Mouse (Mus musculus): Measurements from ENCODE around the gene Guk1. TPM values are rescaled to one million over a fixed set of nuclear protein-coding genes. Genes with fewer than 3 reads are reported as not detected.

Gene Guk1
- polyA plus RNA-seq, 1 experiment from 2014 or later, result 54.2 TPM

GRCm38 (mm10) chr11:59209580-59209979, 17.6 kb upstream of the Guk1 start:
- no peaks in the 10 kb centered on the region for H3K27me3 ChIP-seq
- WGBS (ENCODE audit: insufficient replicate concordance), result 74% methylated on average over 5 of the region's 5 CpGs
- H3K4me3 ChIP-seq (replicated peaks), result peak overlapping the region; percentile 97
- peaks cover 51% of the 10 kb centered on the region for H3K4me1 ChIP-seq (replicated peaks)
- H3K9ac ChIP-seq, result no peak overlapping the region
- peak overlapping the region; percentile 94 for H3K4me2 ChIP-seq
- H3K27ac ChIP-seq (replicated peaks), result peak overlapping the region; percentile 94; the same call in 1 of the 2 replicates
- no peak for ATAC-seq (ENCODE audit: insufficient read depth)
- peaks cover 80% of the 10 kb centered on the region for H3K36me3 ChIP-seq (replicated peaks)
- no peaks in the 10 kb centered on the region for H3K9me3 ChIP-seq (replicated peaks)

- Histone ChIP-seq H3K27me3 (no peaks in the 10 kb centered on the region), H3K9me3 (replicated peaks) (no peaks in the 10 kb centered on the region), H3K4me1 (replicated peaks) (peaks cover 51% of the 10 kb centered on the region), H3K4me2 (peak overlapping the region; percentile 94), H3K4me3 (replicated peaks) (peak overlapping the region; percentile 97), H3K36me3 (replicated peaks) (peaks cover 80% of the 10 kb centered on the region), H3K27ac (replicated peaks) (peak overlapping the region; percentile 94), H3K9ac (peak overlapping the region; percentile 95)
- 6% methylated on average over 18 of the region's 18 CpGs for WGBS (ENCODE audit: insufficient replicate concordance)
- ATAC-seq (ENCODE audit: insufficient read depth), result peak; percentile 74
These were observed 17.0 kb upstream of the Guk1 start for GRCm38 (mm10) chr11:59209003-59209441.

GRCm38 (mm10) chr11:59208153-59208831, 16.3 kb upstream of the Guk1 start, which contains the start of gene 2310033P09Rik:
2310033P09Rik (plus strand) TSS chr11:59208321.
- Histone ChIP-seq H3K9ac (peak within 1 kb of the TSS; percentile 95), H3K27me3 (no peaks in the 10 kb centered on the region), H3K4me3 (replicated peaks) (peak within 1 kb of the TSS; percentile 97), H3K27ac (replicated peaks) (peak within 1 kb of the TSS; percentile 94), H3K36me3 (replicated peaks) (peaks cover 76% of the 10 kb centered on the region), H3K9me3 (replicated peaks) (no peaks in the 10 kb centered on the region), H3K4me2 (peak within 1 kb of the TSS; percentile 94), H3K4me1 (replicated peaks) (peaks cover 46% of the 10 kb centered on the region)
- WGBS (ENCODE audit: insufficient replicate concordance), result under 1% methylated on average over 67 of the region's 67 CpGs
- peak; percentile 81 for ATAC-seq (ENCODE audit: insufficient read depth)

GRCm38 (mm10) chr11:59202081-59202995, 10.3 kb upstream of the Guk1 start, which contains the start of gene Mrpl55:
Mrpl55 (plus strand) TSS chr11:59202486.
- WGBS (ENCODE audit: insufficient replicate concordance), result under 1% methylated on average over 63 of the region's 63 CpGs
- H3K4me2 ChIP-seq, result peak within 1 kb of the TSS; percentile 87
- ATAC-seq (ENCODE audit: insufficient read depth), result peak; percentile 93
- H3K9me3 ChIP-seq (replicated peaks), result no peaks in the 10 kb centered on the region
- H3K27me3 ChIP-seq, result no peaks in the 10 kb centered on the region
- peak within 1 kb of the TSS; percentile 85 for H3K27ac ChIP-seq (replicated peaks)
- H3K4me3 ChIP-seq (replicated peaks), result peak within 1 kb of the TSS; percentile 90
- H3K4me1 ChIP-seq (replicated peaks), result peaks cover 38% of the 10 kb centered on the region
- peaks cover 51% of the 10 kb centered on the region for H3K36me3 ChIP-seq (replicated peaks)
- peak within 1 kb of the TSS; percentile 81 for H3K9ac ChIP-seq

- peaks cover 38% of the 10 kb centered on the region for H3K4me1 ChIP-seq (replicated peaks)
- H3K4me2 ChIP-seq, result peak overlapping the region; percentile 87
- no peaks in the 10 kb centered on the region for H3K9me3 ChIP-seq (replicated peaks)
- H3K4me3 ChIP-seq (replicated peaks), result peak overlapping the region; percentile 90
- no peak for ATAC-seq (ENCODE audit: insufficient read depth)
- peaks cover 42% of the 10 kb centered on the region for H3K36me3 ChIP-seq (replicated peaks)
- H3K9ac ChIP-seq, result peak overlapping the region; percentile 81
- 9% methylated on average over 16 of the region's 16 CpGs for WGBS (ENCODE audit: insufficient replicate concordance)
- H3K27me3 ChIP-seq, result no peaks in the 10 kb centered on the region
- H3K27ac ChIP-seq (replicated peaks), result peak overlapping the region; percentile 85
These were observed 9.4 kb upstream of the Guk1 start for GRCm38 (mm10) chr11:59201216-59202002.

- Histone ChIP-seq H3K4me2 (no peak overlapping the region), H3K9ac (no peak overlapping the region), H3K27me3 (no peaks in the 10 kb centered on the region)
These were observed 4.2 kb upstream of the Guk1 start for GRCm38 (mm10) chr11:59196230-59196629.

GRCm38 (mm10) chr11:59191231-59192058, 567 bp downstream of the Guk1 start:
- H3K27ac ChIP-seq (replicated peaks), result peak overlapping the region; percentile 95
- peak overlapping the region; percentile 73 for H3K9ac ChIP-seq
- under 1% methylated on average over 56 of the region's 59 CpGs for WGBS (ENCODE audit: insufficient replicate concordance)
- no peaks in the 10 kb centered on the region for H3K27me3 ChIP-seq
- ATAC-seq (ENCODE audit: insufficient read depth), result peak; percentile 95
- peak overlapping the region; percentile 92 for H3K4me2 ChIP-seq
- peak overlapping the region; percentile 81 for H3K4me3 ChIP-seq (replicated peaks)
- H3K36me3 ChIP-seq (replicated peaks), result 0 out of 2 replicates have a peak, but pooled peaks cover 6% of the 10 kb centered on the region
- no peaks in the 10 kb centered on the region for H3K9me3 ChIP-seq (replicated peaks)
- peaks cover 50% of the 10 kb centered on the region for H3K4me1 ChIP-seq (replicated peaks)

More at GRCm38 (mm10) chr11:59196230-59196629, 4.2 kb upstream of the Guk1 start:
- no peak overlapping the region for H3K27ac ChIP-seq (replicated peaks)
- no peaks in the 10 kb centered on the region for H3K9me3 ChIP-seq (replicated peaks)
- ATAC-seq (ENCODE audit: insufficient read depth), result no peak
- peaks cover 34% of the 10 kb centered on the region for H3K4me1 ChIP-seq (replicated peaks)
- no peak overlapping the region for H3K4me3 ChIP-seq (replicated peaks)
- H3K36me3 ChIP-seq (replicated peaks), result peaks cover 16% of the 10 kb centered on the region

- H3K4me1 ChIP-seq (replicated peaks), result peaks cover 66% of the 10 kb centered on the region
- peaks cover 32% of the 10 kb centered on the region for H3K36me3 ChIP-seq (replicated peaks)
- H3K27ac ChIP-seq (replicated peaks), result no peak overlapping the region
- H3K9ac ChIP-seq, result no peak overlapping the region
- no peak for ATAC-seq (ENCODE audit: insufficient read depth)
- 63% methylated on average over 6 of the region's 6 CpGs for WGBS (ENCODE audit: insufficient replicate concordance)
- no peaks in the 10 kb centered on the region for H3K27me3 ChIP-seq
- H3K4me2 ChIP-seq, result no peak overlapping the region
- no peak overlapping the region for H3K4me3 ChIP-seq (replicated peaks)
- H3K9me3 ChIP-seq (replicated peaks), result no peaks in the 10 kb centered on the region
These were observed 4.3 kb downstream of the Guk1 start for GRCm38 (mm10) chr11:59187706-59188105.

GRCm38 (mm10) chr11:59185490-59185889, 6.5 kb downstream of the Guk1 start:
- H3K4me1 ChIP-seq (replicated peaks), result peaks cover 53% of the 10 kb centered on the region
- H3K36me3 ChIP-seq (replicated peaks), result peaks cover 32% of the 10 kb centered on the region
- no peak overlapping the region for H3K4me3 ChIP-seq (replicated peaks)
- no peak overlapping the region for H3K4me2 ChIP-seq
- WGBS (ENCODE audit: insufficient replicate concordance), result 67% methylated on average over 5 of the region's 5 CpGs
- no peak overlapping the region for H3K9ac ChIP-seq
- no peak for ATAC-seq (ENCODE audit: insufficient read depth)
- H3K9me3 ChIP-seq (replicated peaks), result no peaks in the 10 kb centered on the region
- H3K27ac ChIP-seq (replicated peaks), result 0 out of 2 replicates have a peak overlapping the region, but pooled peaks have one; percentile 24
- H3K27me3 ChIP-seq, result peaks cover 8% of the 10 kb centered on the region; the same call in 1 of the 2 replicates

GRCm38 (mm10) chr11:59183821-59184220, 8.2 kb downstream of the Guk1 start:
- Histone ChIP-seq H3K4me2 (no peak overlapping the region), H3K9ac (peak overlapping the region; percentile 26; the same call in 1 of the 2 replicates), H3K27me3 (peaks cover 25% of the 10 kb centered on the region), H3K9me3 (replicated peaks) (no peaks in the 10 kb centered on the region), H3K36me3 (replicated peaks) (peaks cover 32% of the 10 kb centered on the region), H3K4me1 (replicated peaks) (peaks cover 44% of the 10 kb centered on the region), H3K27ac (replicated peaks) (peak overlapping the region; percentile 61), H3K4me3 (replicated peaks) (no peak overlapping the region)
- ATAC-seq (ENCODE audit: insufficient read depth), result peak; percentile 45
- WGBS (ENCODE audit: insufficient replicate concordance), result 15% methylated on average over 3 of the region's 3 CpGs
